Mouse (Mus musculus) ES-E14 (cell line): ENCODE data around the gene Vmn1r197. TPM values are rescaled to one million over a fixed set of nuclear protein-coding genes. Genes with fewer than 3 reads are reported as not detected.

Experiments used
- DNase-seq: peaks from one replicate; pipeline ENCODE4 v3.0.0-alpha.2; 2013; ENCODE audit warnings: low read depth, low spot score
- H3K27ac ChIP-seq: 2 replicates; pipeline ENCODE4 v1.5.1; 2012; ENCODE audit warnings: low read depth, mild to moderate bottlenecking, low read length, moderate library complexity, mixed read lengths; ENCODE audit not compliant: poor library complexity, insufficient read depth, severe bottlenecking
- H3K36me3 ChIP-seq: 2 replicates; pipeline ENCODE4 v1.6.1; 2012; ENCODE audit warnings: mild to moderate bottlenecking, low read length, moderate library complexity, mixed read lengths; ENCODE audit not compliant: control insufficient read depth, poor library complexity, insufficient read depth, severe bottlenecking
- H3K4me1 ChIP-seq, 2 experiments: fragments of 150-350 bp in 1 of 2; sonication (generic) in 1 of 2; 2 replicates each; pipeline ENCODE4 v1.6.1; 2012; ENCODE audit warnings: low read length in 2 of 2, mild to moderate bottlenecking in 1 of 2, mixed read lengths in 1 of 2; ENCODE audit not compliant: control insufficient read depth in 2 of 2, insufficient read depth in 2 of 2, poor library complexity in 1 of 2
- H3K4me3 ChIP-seq, 2 experiments: fragments of 150-350 bp in 1 of 2; sonication (generic) in 1 of 2; 2 replicates each; pipeline ENCODE4 v1.5.1; 2012; ENCODE audit warnings: low read length in 2 of 2, low read depth in 1 of 2, mild to moderate bottlenecking in 1 of 2, mixed read lengths in 1 of 2; ENCODE audit not compliant: insufficient read depth in 1 of 2, poor library complexity in 1 of 2, severe bottlenecking in 1 of 2
- H3K9ac ChIP-seq: 2 replicates; pipeline ENCODE4 v1.6.1; 2012; ENCODE audit warnings: low read depth, mild to moderate bottlenecking, low read length, mixed read lengths; ENCODE audit not compliant: poor library complexity, insufficient read depth, severe bottlenecking
- H3K9me3 ChIP-seq: fragments of 150-350 bp; sonication (generic); 2 replicates; pipeline ENCODE4 v1.6.1; 2012; ENCODE audit warnings: low read depth, mild to moderate bottlenecking, low read length; ENCODE audit not compliant: control insufficient read depth, insufficient read depth
- CHD2 ChIP-seq: IDR thresholded peaks from 2 replicates; pipeline ENCODE4 v1.6.1; 2014; ENCODE audit warnings: mild to moderate bottlenecking, low read depth, low read length, inconsistent platforms
- HCFC1 ChIP-seq: IDR thresholded peaks from 2 replicates; pipeline ENCODE4 v1.6.1; 2012; ENCODE audit warnings: low read length, inconsistent platforms, borderline replicate concordance; ENCODE audit not compliant: insufficient read depth
- MAFK ChIP-seq: IDR thresholded peaks from 2 replicates; pipeline ENCODE4 v1.6.1; 2014; ENCODE audit warnings: mild to moderate bottlenecking, low read depth, low read length, inconsistent platforms; ENCODE audit not compliant: insufficient read depth
- ZC3H11A ChIP-seq: IDR thresholded peaks from 2 replicates; pipeline ENCODE4 v1.6.1; 2012; ENCODE audit warnings: low read depth, mild to moderate bottlenecking, inconsistent platforms, low read length, borderline replicate concordance
- ZNF384 ChIP-seq: IDR thresholded peaks from 2 replicates; pipeline ENCODE4 v1.6.1; 2012; ENCODE audit warnings: low read depth, low read length, inconsistent platforms
- in situ Hi-C, 2 experiments: fragments of 600-800 bp; cut with MboI; formaldehyde crosslinking; loops; one replicate each; pipeline ENCODE4 v1.15.1; 2025; ENCODE audit warnings: low sequenced_read_pairs in 2 of 2, inconsistent platforms in 1 of 2; ENCODE audit not compliant: unreplicated experiment in 2 of 2
- total RNA-seq: library from RNA; depleted of rRNA; stranded (reverse); fragments of 300-350 nt; gene quantifications from 2 replicates; pipeline ENCODE4 v1.2.3, GENCODE M21; 2012

Gene Vmn1r197
- total RNA-seq, 1 experiment = not detected

GRCm38 (mm10) chr13:22317366-22317765 is 7.0 kb upstream of the Vmn1r197 start:
- no peak overlapping the region for H3K9ac ChIP-seq
- no peak overlapping the region for H3K27ac ChIP-seq
- peaks cover 0 to 3% of the 10 kb centered on the region in 2 experiments; a peak in 1 of 4 replicates for H3K4me1 ChIP-seq
- no peaks in the 10 kb centered on the region for H3K36me3 ChIP-seq
- TF ChIP-seq ZC3H11A (no peak), ZNF384 (no peak), MAFK (no peak), HCFC1 (no peak), CHD2 (no peak)
- DNase-seq = no peak
- no peaks in the 10 kb centered on the region for H3K9me3 ChIP-seq
- in situ Hi-C loops = no loop called here
- no peak overlapping the region for H3K4me3 ChIP-seq

- H3K27ac ChIP-seq = no peak overlapping the region
Measured at GRCm38 (mm10) chr13:22320091-22320490, 4.3 kb upstream of the Vmn1r197 start.

GRCm38 (mm10) chr13:22333269-22333668 is 8.9 kb downstream of the Vmn1r197 start:
- no peak for TF ChIP-seq ZC3H11A
- peak; percentile 75 for TF ChIP-seq MAFK
- no peak overlapping the region for H3K27ac ChIP-seq
- no peaks in the 10 kb centered on the region for H3K4me1 ChIP-seq
- H3K9me3 ChIP-seq = no peaks in the 10 kb centered on the region
- H3K36me3 ChIP-seq = no peaks in the 10 kb centered on the region
- DNase-seq = no peak
- no peak overlapping the region for H3K4me3 ChIP-seq
- no peak overlapping the region for H3K9ac ChIP-seq
- in situ Hi-C loops = no loop called here

More at GRCm38 (mm10) chr13:22320091-22320490, 4.3 kb upstream of the Vmn1r197 start:
- Histone ChIP-seq H3K4me3 (no peak overlapping the region), H3K9ac (no peak overlapping the region), H3K9me3 (no peaks in the 10 kb centered on the region), H3K36me3 (no peaks in the 10 kb centered on the region), H3K4me1 (peaks cover 0 to 3% of the 10 kb centered on the region in 2 experiments; a peak in 1 of 4 replicates)
- in situ Hi-C loops = no loop called here
- DNase-seq = peak; percentile 21
- TF ChIP-seq ZC3H11A (no peak), HCFC1 (no peak), CHD2 (no peak), MAFK (no peak), ZNF384 (peak; percentile 94)

GRCm38 (mm10) chr13:22335565-22335964 is 11.2 kb downstream of the Vmn1r197 start:
- H3K36me3 ChIP-seq = no peaks in the 10 kb centered on the region
- TF ChIP-seq HCFC1 (no peak), ZNF384 (no peak), ZC3H11A (no peak), MAFK (no peak), CHD2 (no peak)
- in situ Hi-C loops = no loop called here
- H3K4me3 ChIP-seq = no peak overlapping the region
- no peak overlapping the region for H3K9ac ChIP-seq
- H3K9me3 ChIP-seq = no peaks in the 10 kb centered on the region
- DNase-seq = no peak
- no peak overlapping the region for H3K27ac ChIP-seq
- H3K4me1 ChIP-seq = no peaks in the 10 kb centered on the region

- no peaks in the 10 kb centered on the region for H3K4me1 ChIP-seq
- no peak for TF ChIP-seq ZNF384
- TF ChIP-seq ZC3H11A = no peak
- no peak for TF ChIP-seq CHD2
- TF ChIP-seq HCFC1 = no peak
- no peak for TF ChIP-seq MAFK
- H3K36me3 ChIP-seq = no peaks in the 10 kb centered on the region
- no peak within 1 kb of the TSS for H3K27ac ChIP-seq
- H3K4me3 ChIP-seq = no peak within 1 kb of the TSS
- no peak for DNase-seq
- in situ Hi-C loops = no loop called here
- H3K9me3 ChIP-seq = no peaks in the 10 kb centered on the region
- no peak within 1 kb of the TSS for H3K9ac ChIP-seq
Measured at GRCm38 (mm10) chr13:22350064-22350463, 25.7 kb downstream of the Vmn1r197 start, which contains the start of gene Vmn1r198. Vmn1r198 (plus strand) TSS chr13:22350364.
